ENCODE assay signal across 9 mouse cellular contexts in genomic region chr9:63109020-63109781, GRCm38 (mm10). TPM values are rescaled to one million over a fixed set of nuclear protein-coding genes. Genes with fewer than 3 reads are reported as not detected.
DNase-seq lines count a peak whose midpoint lies in the region; ATAC-seq and TF ChIP-seq lines count a peak whose summit lies in the region.
"Had no signal": no experiment of that assay in that cellular context is flagged by ENCODE, and none has a peak within 500 bp of the region (broad histone marks: within the 10 kb centered on the region; RNA-seq: fewer than 3 reads in every experiment).

No protein-coding gene starts in this region.

- H3K36me3 ChIP-seq in erythroblast, embryonic 14.5 days (ENCODE audit: control insufficient read depth), result no peaks in the 10 kb centered on the region
- no peaks in the 10 kb centered on the region for H3K36me3 ChIP-seq in embryonic facial prominence, embryonic 14.5 days (ENCODE audit: control insufficient read depth, insufficient read depth, low read length)
- H3K36me3 ChIP-seq in kidney, embryonic 14.5 days (ENCODE audit: control insufficient read depth, insufficient read depth, low read length), result no peaks in the 10 kb centered on the region
- H3K36me3 ChIP-seq in limb, embryonic 12.5 days, result no peaks in the 10 kb centered on the region
- H3K36me3 ChIP-seq in midbrain, embryonic 12.5 days, result no peaks in the 10 kb centered on the region
- no peaks in the 10 kb centered on the region for H3K36me3 ChIP-seq in small intestine, adult 2 months (ENCODE audit: control insufficient read depth, insufficient read depth, low read length)

- no peak for ATAC-seq in erythroblast, adult 5-6 weeks (replicated peaks; ENCODE audit: low FRiP score, poor library complexity, severe bottlenecking)
- ATAC-seq in embryonic facial prominence, embryonic 14.5 days (ENCODE audit: low read depth), result peak; percentile 79
- peak; percentile 89 for ATAC-seq in kidney, embryonic 14.5 days (ENCODE audit: low FRiP score, low TSS enrichment)
- peak; percentile 69; the same call in 1 of the 2 replicates for ATAC-seq in limb, embryonic 12.5 days (ENCODE audit: insufficient number of reproducible peaks, insufficient read depth, low FRiP score, low TSS enrichment, low read depth)
- peak; percentile 76 for ATAC-seq in midbrain, embryonic 12.5 days (ENCODE audit: low FRiP score, low read depth)

- H3K4me3 ChIP-seq in erythroblast, embryonic 14.5 days (replicated peaks), result peak overlapping the region; percentile 32
- peak overlapping the region; percentile 48 for H3K4me3 ChIP-seq in embryonic facial prominence, embryonic 14.5 days (ENCODE audit: low read depth, low read length)
- H3K4me3 ChIP-seq in kidney, embryonic 14.5 days (ENCODE audit: low read length), result peak overlapping the region; percentile 44
- H3K4me3 ChIP-seq in limb, embryonic 12.5 days (replicated peaks), result peak overlapping the region; percentile 44
- H3K4me3 ChIP-seq in midbrain, embryonic 12.5 days, result peak overlapping the region; percentile 45
- H3K4me3 ChIP-seq in small intestine, adult 2 months (ENCODE audit: low read depth, low read length), result peak overlapping the region; percentile 71

- H3K27me3 ChIP-seq in erythroblast, embryonic 14.5 days (ENCODE audit: control insufficient read depth), result peaks cover 15% of the 10 kb centered on the region
- no peaks in the 10 kb centered on the region for H3K27me3 ChIP-seq in embryonic facial prominence, embryonic 14.5 days (replicated peaks; ENCODE audit: control insufficient read depth, insufficient read depth, low read length)
- H3K27me3 ChIP-seq in kidney, embryonic 14.5 days (ENCODE audit: control insufficient read depth, insufficient read depth, low read length), result no peaks in the 10 kb centered on the region
- H3K27me3 ChIP-seq in limb, embryonic 12.5 days, result no peaks in the 10 kb centered on the region
- H3K27me3 ChIP-seq in midbrain, embryonic 12.5 days, result no peaks in the 10 kb centered on the region
- no peaks in the 10 kb centered on the region for H3K27me3 ChIP-seq in small intestine, adult 2 months (ENCODE audit: control insufficient read depth, insufficient read depth, low read length)

- DNase-seq in embryonic facial prominence, embryonic 14.5 days (ENCODE audit: low spot score), result peak; percentile 92
- peak; percentile 97 for DNase-seq in heart, adult 9 months (ENCODE audit: low spot score in 2 of 2)

- under 1% methylated on average over 32 of the region's 34 CpGs for WGBS in embryonic facial prominence, embryonic 14.5 days
- WGBS in kidney, embryonic 14.5 days, result under 1% methylated on average over 34 of the region's 34 CpGs
- under 1% methylated on average over 34 of the region's 34 CpGs for WGBS in limb, embryonic 12.5 days
- 2% methylated on average over 33 of the region's 34 CpGs for WGBS in midbrain, embryonic 12.5 days
- 1% methylated on average over 34 of the region's 34 CpGs for WGBS in small intestine, adult 2 months

- H3K27ac ChIP-seq in embryonic facial prominence, embryonic 14.5 days (replicated peaks; ENCODE audit: low read depth, low read length), result peak overlapping the region; percentile 96
- H3K27ac ChIP-seq in kidney, embryonic 14.5 days (ENCODE audit: low read depth, low read length), result peak overlapping the region; percentile 90
- H3K27ac ChIP-seq in limb, embryonic 12.5 days, result peak overlapping the region; percentile 93
- peak overlapping the region; percentile 70 for H3K27ac ChIP-seq in midbrain, embryonic 12.5 days (replicated peaks)
- H3K27ac ChIP-seq in small intestine, adult 2 months (ENCODE audit: insufficient read depth, low read depth, low read length), result peak overlapping the region; percentile 81

- peak; percentile 38 for TF ChIP-seq POLR2A in small intestine, adult 2 months (IDR thresholded peaks at IDR 0.05; ENCODE audit: low read depth, low read length)

- peak overlapping the region; percentile 72 for H3K9ac ChIP-seq in embryonic facial prominence, embryonic 14.5 days (ENCODE audit: low read depth, low read length)
- H3K9ac ChIP-seq in kidney, embryonic 14.5 days (ENCODE audit: low read depth, low read length), result peak overlapping the region; percentile 65
- peak overlapping the region; percentile 65 for H3K9ac ChIP-seq in limb, embryonic 12.5 days (replicated peaks)
- peak overlapping the region; percentile 50; the same call in 1 of the 2 replicates for H3K9ac ChIP-seq in midbrain, embryonic 12.5 days (replicated peaks)

- H3K9me3 ChIP-seq in erythroblast, embryonic 14.5 days (ENCODE audit: control insufficient read depth, low read length), result no peaks in the 10 kb centered on the region; the same call in 1 of the 2 replicates
- H3K9me3 ChIP-seq in embryonic facial prominence, embryonic 14.5 days (ENCODE audit: control insufficient read depth, low read length), result no peaks in the 10 kb centered on the region
- no peaks in the 10 kb centered on the region for H3K9me3 ChIP-seq in kidney, embryonic 14.5 days (ENCODE audit: control insufficient read depth, low read length)
- peaks cover 4% of the 10 kb centered on the region; the same call in 1 of the 2 replicates for H3K9me3 ChIP-seq in limb, embryonic 12.5 days
- no peaks in the 10 kb centered on the region for H3K9me3 ChIP-seq in midbrain, embryonic 12.5 days

- peak overlapping the region; percentile 75 for H3K4me2 ChIP-seq in embryonic facial prominence, embryonic 14.5 days (ENCODE audit: low read depth, low read length)
- H3K4me2 ChIP-seq in kidney, embryonic 14.5 days (replicated peaks; ENCODE audit: low read depth, low read length), result peak overlapping the region; percentile 49
- peak overlapping the region; percentile 63 for H3K4me2 ChIP-seq in limb, embryonic 12.5 days
- H3K4me2 ChIP-seq in midbrain, embryonic 12.5 days (replicated peaks), result peak overlapping the region; percentile 73

- no peak for TF ChIP-seq CTCF in small intestine, adult 2 months (IDR thresholded peaks at IDR 0.05; ENCODE audit: extremely low read depth, insufficient read length, insufficient replicate concordance, low read depth, low read length)

- no peaks in the 10 kb centered on the region for H3K4me1 ChIP-seq in erythroblast, embryonic 14.5 days (ENCODE audit: control insufficient read depth)
- H3K4me1 ChIP-seq in embryonic facial prominence, embryonic 14.5 days (ENCODE audit: control insufficient read depth, insufficient read depth, low read length), result peaks cover 11% of the 10 kb centered on the region; the same call in 1 of the 2 replicates
- H3K4me1 ChIP-seq in kidney, embryonic 14.5 days (ENCODE audit: control insufficient read depth, insufficient read depth, low read length), result peaks cover 10% of the 10 kb centered on the region; the same call in 1 of the 2 replicates
- H3K4me1 ChIP-seq in limb, embryonic 12.5 days (replicated peaks), result peaks cover 28% of the 10 kb centered on the region
- peaks cover 18% of the 10 kb centered on the region for H3K4me1 ChIP-seq in midbrain, embryonic 12.5 days
- peaks cover 3% of the 10 kb centered on the region for H3K4me1 ChIP-seq in small intestine, adult 2 months (ENCODE audit: control insufficient read depth, insufficient read depth, insufficient read length, low read length)

RNA-seq across cellular contexts. Expression of gene Skor1, which starts 39.6 kb away (rescaled TPM):
- polyA plus RNA-seq in erythroblast, embryonic 14.5 days (2012), result 0.01 TPM in 1 of 2 replicates, not detected in the other
- not detected in 2 replicates for total RNA-seq in erythroblast, adult 5-6 weeks (2015; ENCODE audit: low replicate concordance)
- total RNA-seq in erythroblast, adult 5-6 weeks (2017; ENCODE audit: low replicate concordance), result not detected in 2 replicates
- polyA plus RNA-seq in embryonic facial prominence, embryonic 14.5 days (2014; fragmentation: Nextera tagmentation; extraction: Ambion mirVana), result 0.04 TPM in 1 of 2 replicates, not detected in the other
- polyA plus RNA-seq in kidney, embryonic 14.5 days (2014; fragmentation: Nextera tagmentation; extraction: Ambion mirVana), result not detected in 2 replicates
- 0.11 and 0.12 TPM in 2 replicates for polyA plus RNA-seq in limb, embryonic 12.5 days (2016; fragmentation: Nextera tagmentation; extraction: Ambion mirVana)
- 0.19 and 0.26 TPM in 2 replicates for polyA plus RNA-seq in midbrain, embryonic 12.5 days (2016; fragmentation: Nextera tagmentation; extraction: Ambion mirVana)
- polyA plus RNA-seq in small intestine, adult 2 months (2012; rRNA removed), result 0.04 TPM in 1 of 2 replicates, not detected in the other
- polyA plus RNA-seq: C2C12 had no signal
